Mouse (Mus musculus) splenic B cell, adult 2 months (primary cell): ENCODE results near the gene Rtn4ip1.
A peak's percentile ranks its signal among the peaks of the same experiment; 100 is the strongest.

Experiments used
- DNase-seq: peaks from one replicate; pipeline ENCODE4 v3.0.0-alpha.2; 2011; ENCODE audit warnings: low read depth, low spot score
- H3K27me3 ChIP-seq: 2 replicates; pipeline ENCODE4 v1.6.1; 2012; ENCODE audit warnings: mild to moderate bottlenecking, low read length, moderate library complexity, mixed read lengths; ENCODE audit not compliant: control insufficient read depth, poor library complexity, insufficient read depth, severe bottlenecking
- H3K36me3 ChIP-seq: 2 replicates; pipeline ENCODE4 v1.6.1; 2012; ENCODE audit warnings: mild to moderate bottlenecking, low read length, moderate library complexity, mixed read lengths; ENCODE audit not compliant: control insufficient read depth, poor library complexity, insufficient read depth, severe bottlenecking

Gene Rtn4ip1

GRCm38 (mm10) chr10:44002995-44003524, 101.5 kb downstream of the Rtn4ip1 start:
- H3K36me3 ChIP-seq, result no peaks in the 10 kb centered on the region
- H3K27me3 ChIP-seq, result no peaks in the 10 kb centered on the region
- no peak for DNase-seq

- Histone ChIP-seq H3K36me3 (no peaks in the 10 kb centered on the region), H3K27me3 (no peaks in the 10 kb centered on the region)
- DNase-seq, result peak; percentile 80
Measured at GRCm38 (mm10) chr10:44003551-44004151, 102.0 kb downstream of the Rtn4ip1 start.

GRCm38 (mm10) chr10:44004221-44004751, 102.7 kb downstream of the Rtn4ip1 start:
- no peaks in the 10 kb centered on the region for H3K36me3 ChIP-seq
- H3K27me3 ChIP-seq, result no peaks in the 10 kb centered on the region
- DNase-seq, result peak; percentile 29

- Histone ChIP-seq H3K27me3 (no peaks in the 10 kb centered on the region), H3K36me3 (no peaks in the 10 kb centered on the region)
- DNase-seq, result peak; percentile 48
Measured at GRCm38 (mm10) chr10:44005677-44006641, 104.4 kb downstream of the Rtn4ip1 start.
